Mouse (Mus musculus): Measurements from ENCODE around the gene Gm49318.
A peak's percentile ranks its signal among the peaks of the same experiment; 100 is the strongest.

Gene Gm49318

DNA sequence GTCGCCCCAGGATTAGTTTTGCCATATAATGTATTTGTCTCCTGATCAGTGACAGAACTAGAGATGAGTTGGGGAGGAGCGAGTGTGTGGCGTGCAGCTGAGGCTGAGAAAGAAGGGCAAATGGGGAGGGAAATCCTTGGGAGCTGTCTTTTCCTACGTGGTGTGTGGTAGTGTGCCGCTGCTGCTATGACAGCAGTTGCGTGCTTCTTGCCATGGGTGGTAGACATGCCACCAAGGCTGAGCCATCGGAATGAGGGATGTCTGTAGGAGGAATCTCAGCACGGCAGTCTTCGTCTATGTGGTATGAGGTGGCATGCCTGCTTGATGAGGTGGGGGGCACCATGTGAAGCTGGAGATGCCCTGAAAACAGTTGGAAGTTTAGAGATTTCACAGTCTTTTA lies 40.7 kb downstream of the Gm49318 start:
- no peak for DNase-seq (ENCODE audit: low read depth, low spot score)

- DNase-seq (ENCODE audit: low read depth, low spot score): no peak
These were observed 42.6 kb downstream of the Gm49318 start for GRCm38 (mm10) chr9:22028467-22028866.

GRCm38 (mm10) chr9:22024592-22024991 lies 46.5 kb downstream of the Gm49318 start:
- no peak for DNase-seq (ENCODE audit: low read depth, low spot score)

GRCm38 (mm10) chr9:22017208-22017825 lies 53.7 kb downstream of the Gm49318 start:
- DNase-seq (ENCODE audit: low read depth, low spot score): no peak

- DNase-seq (ENCODE audit: low read depth, low spot score): no peak
These were observed 54.8 kb downstream of the Gm49318 start for GRCm38 (mm10) chr9:22016245-22016644.

- DNase-seq (ENCODE audit: low read depth, low spot score): no peak
These were observed 58.3 kb downstream of the Gm49318 start for GRCm38 (mm10) chr9:22012731-22013130.

- DNase-seq (ENCODE audit: low read depth, low spot score): no peak
These were observed 60.0 kb downstream of the Gm49318 start for GRCm38 (mm10) chr9:22011055-22011454.

GRCm38 (mm10) chr9:22004546-22004945 lies 66.5 kb downstream of the Gm49318 start:
- no peak for DNase-seq (ENCODE audit: low read depth, low spot score)

DNA sequence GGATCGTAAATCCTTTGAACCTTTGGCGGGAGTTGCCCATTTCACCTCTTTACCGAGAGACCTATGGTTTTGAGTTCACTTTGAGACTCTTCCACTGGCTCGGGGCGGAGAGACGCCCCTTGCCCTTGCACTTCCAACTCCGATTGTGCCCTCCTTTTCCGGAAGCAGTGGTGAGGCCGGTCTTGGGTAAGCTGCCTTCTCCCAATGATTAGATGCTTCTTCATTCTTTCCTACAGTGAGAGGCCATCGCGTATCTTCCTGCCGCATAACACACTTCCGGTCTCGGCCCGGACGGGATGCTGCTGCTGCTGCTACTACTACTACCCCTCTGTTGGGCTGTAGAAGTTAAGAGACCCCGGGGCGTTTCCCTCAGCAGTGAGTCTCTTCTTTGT lies 67.9 kb downstream of the Gm49318 start:
- DNase-seq (ENCODE audit: low read depth, low spot score): no peak

DNA sequence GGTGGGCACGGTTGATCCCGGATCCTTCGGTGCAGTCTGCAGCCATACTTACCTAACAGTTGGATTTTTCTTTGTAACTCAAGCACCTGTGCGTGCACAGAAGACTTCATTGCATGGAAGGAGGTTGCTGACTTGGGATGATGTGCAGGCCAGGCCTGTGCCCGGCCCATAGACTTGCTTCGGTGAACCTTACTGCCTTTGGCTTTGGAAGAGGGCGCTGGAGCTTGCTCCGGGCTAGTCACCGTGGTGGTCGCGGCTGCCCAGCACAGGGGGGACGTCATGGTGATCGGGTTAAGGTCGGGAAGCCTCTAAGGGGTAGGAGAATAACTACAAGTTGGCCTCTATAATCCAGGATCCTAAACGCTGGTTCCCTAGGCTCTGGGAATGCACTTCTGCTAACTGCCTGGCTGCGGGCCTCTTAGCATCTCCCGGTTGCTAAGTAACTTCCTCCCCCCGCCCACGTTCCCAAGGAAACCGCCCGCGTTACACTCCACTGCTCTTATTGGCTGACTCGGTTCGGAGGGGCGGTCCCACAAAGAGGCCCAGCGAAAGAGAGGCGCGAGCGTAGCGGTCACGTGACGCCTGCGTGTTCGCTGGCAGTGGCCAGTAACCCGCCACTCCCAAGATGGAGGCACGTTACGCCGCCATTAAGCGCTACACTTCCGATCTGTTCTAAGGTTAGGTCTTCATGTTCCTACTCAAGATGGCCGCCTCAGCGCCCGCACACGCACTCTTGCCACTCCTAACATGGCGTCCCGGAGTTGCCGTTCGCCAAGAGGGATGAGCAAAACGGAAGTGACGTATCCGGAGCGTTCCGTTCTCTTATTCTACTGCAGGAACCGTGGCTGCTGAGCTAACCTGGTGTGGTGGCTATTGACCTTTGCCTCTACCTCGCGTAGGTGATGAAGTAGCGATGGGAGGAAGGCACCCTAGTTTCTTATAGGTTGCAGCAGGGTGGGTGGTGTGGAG lies 68.6 kb downstream of the Gm49318 start, which contains the start of the genes Ccdc151 and Prkcsh:
TSS of gene Ccdc151 (minus strand) at position 441 of the 969 bp plus-strand sequence.
TSS of gene Prkcsh (plus strand) at position 613 of the 969 bp plus-strand sequence.
- peak; percentile 100 for DNase-seq (ENCODE audit: low read depth, low spot score)

DNA sequence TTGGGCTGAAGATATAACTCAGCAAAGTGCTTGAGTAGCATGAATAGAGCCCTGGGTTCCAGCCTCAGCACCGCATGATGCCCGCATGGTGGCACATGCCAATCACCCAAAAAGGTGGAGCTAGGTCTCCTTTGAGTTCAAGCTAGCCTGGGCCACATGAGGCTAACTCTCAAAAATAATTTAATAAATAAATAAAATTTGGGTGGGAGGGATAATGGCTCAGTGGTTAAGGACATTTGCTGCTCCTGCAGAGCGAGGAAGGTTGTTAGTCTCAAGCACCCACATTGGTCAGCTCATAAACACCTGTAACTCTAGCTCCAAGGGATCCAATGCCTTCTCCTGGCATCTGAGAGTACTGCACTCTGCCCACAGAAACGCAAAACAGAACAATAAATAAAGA lies 69.4 kb downstream of the Gm49318 start:
- no peak for DNase-seq (ENCODE audit: low read depth, low spot score)

GRCm38 (mm10) chr9:22000296-22000695 lies 70.8 kb downstream of the Gm49318 start:
- DNase-seq (ENCODE audit: low read depth, low spot score): no peak

- no peak for DNase-seq (ENCODE audit: low read depth, low spot score)
These were observed 74.7 kb downstream of the Gm49318 start for GRCm38 (mm10) chr9:21996178-21996867.

DNA sequence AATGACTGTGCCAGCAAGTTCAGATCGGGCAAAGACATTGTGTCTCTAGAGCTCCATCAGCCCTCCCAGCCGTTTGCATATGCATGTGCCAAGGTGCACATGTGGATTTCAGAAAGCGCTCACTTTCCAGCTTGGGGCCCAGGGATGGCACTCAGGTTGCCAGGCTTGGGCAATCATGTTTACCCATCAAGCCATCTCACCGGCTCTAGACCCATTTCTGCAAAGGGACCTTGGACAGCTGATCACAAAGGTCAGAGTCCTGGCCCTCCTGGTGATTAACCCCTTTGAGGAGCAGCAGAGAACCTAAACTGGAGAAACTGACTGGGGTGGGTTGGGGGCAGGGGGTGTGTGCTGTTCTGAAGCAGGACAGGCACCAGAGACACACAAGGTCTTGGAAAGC lies 78.8 kb downstream of the Gm49318 start:
- no peak for DNase-seq (ENCODE audit: low read depth, low spot score)

DNA sequence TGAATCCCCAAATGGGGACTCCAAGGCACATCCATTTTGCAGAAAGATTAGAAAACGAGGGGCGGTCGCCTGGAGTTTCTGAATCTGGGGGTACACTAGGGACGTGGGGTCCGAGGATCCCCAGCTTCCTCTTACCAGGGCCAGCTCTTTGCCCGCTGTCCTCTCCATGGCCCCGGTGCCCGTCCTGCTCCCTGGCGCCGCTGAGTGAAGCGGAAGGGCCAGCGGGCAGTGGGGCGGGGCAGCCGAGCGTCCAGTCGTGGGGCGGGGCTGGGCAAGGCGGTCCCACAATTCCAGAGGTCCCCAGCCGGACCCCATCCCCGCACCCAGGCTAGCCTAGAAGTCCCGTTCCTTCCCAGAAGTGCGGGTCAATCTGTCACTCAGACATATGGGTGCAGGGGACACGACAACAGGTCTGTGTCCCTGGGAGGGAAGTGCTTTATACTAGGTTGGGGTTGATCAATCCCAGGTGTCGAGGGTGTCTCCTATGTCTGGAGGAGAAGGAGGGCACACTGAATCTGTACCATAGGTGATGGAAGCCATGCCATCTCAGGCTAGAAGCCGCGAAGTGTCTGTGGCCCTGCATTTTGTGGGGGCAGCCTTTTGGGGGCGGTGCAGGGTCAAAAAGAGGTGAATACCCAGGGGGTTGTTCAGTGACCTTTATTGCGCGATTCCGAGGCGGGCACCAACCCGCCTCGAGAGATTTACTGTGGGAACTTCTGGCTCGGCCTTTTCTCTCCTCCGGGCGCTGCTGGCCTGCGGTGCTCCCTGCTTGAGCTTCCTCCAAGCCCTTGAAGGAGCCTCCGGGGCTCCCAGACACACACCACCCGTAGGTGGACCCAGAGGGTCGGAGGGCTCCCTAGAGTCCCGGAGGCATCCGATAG lies 81.6 kb downstream of the Gm49318 start, which contains the start of gene Rgl3:
TSS of gene Rgl3 (minus strand) at position 217 of the 881 bp plus-strand sequence.
- DNase-seq (ENCODE audit: low read depth, low spot score): no peak

GRCm38 (mm10) chr9:21988421-21989101 lies 82.5 kb downstream of the Gm49318 start:
- no peak for DNase-seq (ENCODE audit: low read depth, low spot score)

DNA sequence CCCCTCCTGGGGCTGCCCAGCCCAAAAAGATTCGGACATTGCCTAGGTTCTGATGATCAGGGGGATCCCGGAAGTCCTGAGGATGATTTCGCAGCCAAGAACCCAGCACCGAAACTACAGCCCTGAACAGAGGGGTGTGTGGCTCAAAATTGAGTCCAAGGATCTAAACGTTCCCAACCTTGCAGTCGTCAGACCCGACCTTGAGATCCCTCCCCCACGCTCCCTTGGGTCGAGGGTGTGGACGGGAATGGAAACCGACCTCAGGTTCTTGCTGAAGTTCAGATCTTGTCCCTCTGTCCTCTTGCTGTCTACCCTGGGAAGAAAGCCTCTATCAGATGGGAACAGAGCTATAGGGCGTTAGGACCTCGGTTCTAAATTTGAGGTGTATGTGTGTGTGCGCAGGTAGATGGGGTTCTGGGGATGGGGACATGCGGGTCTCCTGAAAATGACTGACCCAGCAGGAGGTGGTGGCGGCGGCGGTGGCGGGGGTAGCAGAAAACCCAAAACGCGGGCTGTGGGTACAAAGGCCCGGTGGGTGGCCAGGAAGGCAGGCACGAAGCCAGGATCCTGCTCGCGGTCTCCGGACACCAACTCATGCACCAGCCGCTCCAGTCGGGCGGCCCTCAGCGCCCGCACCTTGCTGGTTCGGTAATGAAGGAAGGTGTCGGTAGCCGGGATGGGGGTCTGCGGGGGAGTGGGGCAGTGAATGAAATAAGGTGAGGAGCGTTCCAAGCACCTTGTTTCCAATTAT lies 83.3 kb downstream of the Gm49318 start:
- DNase-seq (ENCODE audit: low read depth, low spot score): no peak

All from CD4-positive helper T cell, adult 2 months (primary cell).